Mouse (Mus musculus) urinary bladder, adult 18-20 months (tissue): ENCODE data around the gene Pfdn6.
A peak's percentile ranks its signal among the peaks of the same experiment; 100 is the strongest.
"Not testable (repeated sequence)": the region's sequence is repeated elsewhere in the genome, so short reads cannot be mapped to it uniquely, and the experiment has no call there.

Source experiments
- DNase-seq, 2 experiments: peaks; one replicate each; pipeline ENCODE4 v3.0.0; 2022; ENCODE audit warnings: low spot score in 2 of 2, mixed read lengths in 2 of 2

Pfdn6 gene

DNA sequence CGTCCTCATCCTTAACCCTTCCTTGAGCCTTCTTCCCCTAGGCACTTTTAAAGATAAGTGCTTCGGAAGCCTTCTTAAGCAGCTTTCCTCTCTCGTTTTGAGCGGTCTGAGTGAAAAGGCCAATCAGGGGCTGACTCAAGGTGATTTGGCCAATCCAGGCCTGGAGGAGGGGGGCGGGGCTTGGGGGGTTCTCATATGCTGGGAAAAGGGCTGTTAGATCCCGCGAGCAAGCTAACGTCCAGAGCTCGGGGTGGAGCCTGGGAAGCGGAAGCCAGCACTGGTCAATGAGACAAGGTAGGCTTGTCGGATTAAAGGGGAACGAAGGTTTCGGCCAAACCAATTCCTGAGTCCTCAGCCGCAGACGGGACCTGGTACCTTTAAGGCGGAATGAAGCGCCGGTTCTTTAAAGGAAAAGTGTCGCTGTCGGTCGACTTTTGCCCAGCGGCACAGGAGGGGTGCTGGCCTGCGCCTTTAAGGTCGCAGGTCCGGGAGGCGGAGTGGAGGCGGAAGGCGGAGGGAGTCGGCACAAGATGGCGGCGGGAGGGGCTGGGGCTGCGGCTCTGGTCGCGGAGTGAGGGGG lies 24.4 kb downstream of the Pfdn6 start, which contains the start of the genes Tapbp and Zbtb22:
TSS of gene Tapbp (plus strand) at position 229 of the 580 bp plus-strand sequence.
TSS of gene Zbtb22 (plus strand) at position 234 of the 580 bp plus-strand sequence.
- DNase-seq = peak; percentile 80 to 95

DNA sequence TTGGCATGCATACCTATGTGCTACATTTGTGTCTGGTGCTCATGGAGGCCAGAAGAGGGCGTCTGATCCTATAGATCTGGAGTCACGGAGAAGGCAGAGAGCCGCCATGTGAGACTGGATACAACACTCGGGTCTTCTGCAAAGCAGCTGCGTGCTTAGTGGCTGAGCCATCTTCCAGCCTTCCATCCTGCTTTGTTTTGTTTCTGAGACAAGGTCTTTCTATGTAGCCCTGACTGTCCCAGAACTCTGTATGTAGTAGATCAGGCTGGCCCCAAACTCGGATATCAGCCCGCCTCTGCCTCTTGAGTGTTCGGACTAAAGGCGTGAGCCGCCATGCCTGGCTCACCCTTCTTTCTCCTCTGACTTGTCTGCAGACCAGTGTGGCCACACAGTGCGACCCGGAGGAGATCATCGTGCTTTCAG lies 25.2 kb downstream of the Pfdn6 start:
- no peak for DNase-seq

DNA sequence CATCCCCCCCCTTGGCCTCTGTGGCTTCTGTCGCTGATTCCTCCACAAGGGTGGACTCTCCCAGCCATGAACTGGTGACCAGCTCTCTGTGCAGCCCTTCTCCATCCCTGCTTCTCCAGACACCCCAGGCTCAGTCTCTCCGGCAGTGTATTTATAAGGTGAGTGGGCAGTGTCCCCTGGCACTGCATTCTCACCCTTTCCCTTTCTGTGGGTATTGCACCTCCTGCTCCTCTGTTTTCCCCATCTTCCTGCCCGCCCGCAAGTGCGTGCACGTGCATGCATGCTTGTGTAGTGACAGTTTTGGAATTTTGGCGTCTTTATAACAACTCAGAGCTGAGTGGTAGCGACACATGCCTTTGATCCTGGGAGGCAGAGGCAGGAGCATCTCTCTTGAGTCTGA lies 26.2 kb downstream of the Pfdn6 start:
- DNase-seq = no peak

DNA sequence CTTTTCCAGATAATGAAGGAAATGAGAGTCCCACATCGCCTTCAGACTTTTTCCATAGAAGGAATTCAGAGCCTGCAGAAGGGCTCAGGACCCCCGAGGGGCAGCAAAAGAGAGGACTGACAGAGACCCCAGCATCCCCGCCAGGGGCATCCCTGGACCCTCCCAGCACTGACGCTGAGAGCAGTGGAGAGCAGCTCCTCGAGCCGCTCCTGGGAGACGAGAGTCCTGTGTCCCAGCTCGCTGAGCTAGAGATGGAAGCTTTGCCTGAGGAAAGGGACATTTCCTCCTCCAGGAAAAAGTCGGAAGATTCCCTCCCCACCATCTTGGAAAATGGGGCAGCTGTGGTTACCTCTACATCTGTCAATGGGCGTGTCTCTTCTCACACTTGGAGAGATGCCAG lies 26.9 kb downstream of the Pfdn6 start:
- no peak for DNase-seq

DNA sequence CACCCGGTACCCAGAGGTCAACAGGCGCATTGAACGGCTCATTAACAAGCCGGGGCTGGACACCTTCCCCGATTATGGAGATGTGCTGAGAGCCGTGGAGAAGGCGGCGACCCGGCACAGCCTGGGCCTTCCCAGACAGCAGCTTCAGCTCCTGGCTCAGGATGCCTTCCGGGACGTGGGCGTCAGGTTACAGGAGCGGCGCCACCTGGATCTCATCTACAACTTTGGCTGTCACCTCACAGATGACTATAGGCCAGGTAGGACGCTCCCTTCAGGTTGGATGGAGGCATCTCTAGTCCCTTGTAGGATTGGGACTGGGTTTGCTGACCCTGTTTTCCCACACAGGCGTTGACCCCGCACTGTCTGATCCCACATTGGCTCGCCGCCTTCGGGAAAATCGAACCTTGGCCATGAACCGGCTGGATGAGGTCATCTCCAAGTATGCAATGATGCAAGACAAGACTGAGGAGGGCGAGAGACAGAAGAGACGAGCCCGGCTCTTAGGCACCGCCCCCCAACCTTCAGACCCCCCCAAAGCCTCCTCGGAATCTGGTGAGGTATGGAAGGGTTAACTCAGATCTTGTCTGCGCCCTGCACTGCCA lies 28.2 kb downstream of the Pfdn6 start:
- no peak for DNase-seq

DNA sequence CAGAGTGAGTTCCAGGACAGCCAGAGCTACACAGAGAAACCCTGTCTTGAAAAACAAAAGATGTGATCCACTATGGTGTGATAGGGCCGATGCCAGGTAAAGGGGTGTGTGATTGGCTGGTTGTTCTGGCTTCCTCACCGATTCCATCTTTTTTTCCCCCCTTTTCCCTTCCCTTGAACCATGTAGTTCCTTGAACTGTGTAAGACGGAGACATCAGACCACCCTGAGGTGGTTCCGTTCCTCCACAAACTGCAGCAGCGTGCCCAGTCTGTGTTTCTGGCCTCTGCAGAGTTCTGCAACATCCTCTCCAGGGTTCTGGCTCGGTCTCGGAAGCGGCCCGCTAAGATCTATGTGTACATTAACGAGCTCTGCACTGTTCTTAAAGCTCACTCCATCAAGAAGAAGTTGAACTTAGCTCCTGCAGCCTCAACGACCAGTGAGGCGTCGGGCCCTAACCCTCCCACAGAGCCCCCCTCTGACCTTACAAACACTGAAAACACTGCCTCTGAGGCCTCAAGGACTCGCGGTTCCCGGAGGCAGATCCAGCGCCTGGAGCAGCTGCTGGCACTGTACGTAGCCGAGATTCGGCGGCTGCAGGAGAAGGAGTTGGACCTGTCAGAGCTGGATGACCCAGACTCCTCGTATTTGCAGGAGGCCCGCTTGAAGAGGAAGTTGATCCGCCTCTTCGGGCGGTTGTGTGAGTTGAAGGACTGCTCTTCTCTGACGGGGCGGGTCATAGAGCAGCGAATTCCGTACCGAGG lies 28.9 kb downstream of the Pfdn6 start:
- DNase-seq = no peak

DNA sequence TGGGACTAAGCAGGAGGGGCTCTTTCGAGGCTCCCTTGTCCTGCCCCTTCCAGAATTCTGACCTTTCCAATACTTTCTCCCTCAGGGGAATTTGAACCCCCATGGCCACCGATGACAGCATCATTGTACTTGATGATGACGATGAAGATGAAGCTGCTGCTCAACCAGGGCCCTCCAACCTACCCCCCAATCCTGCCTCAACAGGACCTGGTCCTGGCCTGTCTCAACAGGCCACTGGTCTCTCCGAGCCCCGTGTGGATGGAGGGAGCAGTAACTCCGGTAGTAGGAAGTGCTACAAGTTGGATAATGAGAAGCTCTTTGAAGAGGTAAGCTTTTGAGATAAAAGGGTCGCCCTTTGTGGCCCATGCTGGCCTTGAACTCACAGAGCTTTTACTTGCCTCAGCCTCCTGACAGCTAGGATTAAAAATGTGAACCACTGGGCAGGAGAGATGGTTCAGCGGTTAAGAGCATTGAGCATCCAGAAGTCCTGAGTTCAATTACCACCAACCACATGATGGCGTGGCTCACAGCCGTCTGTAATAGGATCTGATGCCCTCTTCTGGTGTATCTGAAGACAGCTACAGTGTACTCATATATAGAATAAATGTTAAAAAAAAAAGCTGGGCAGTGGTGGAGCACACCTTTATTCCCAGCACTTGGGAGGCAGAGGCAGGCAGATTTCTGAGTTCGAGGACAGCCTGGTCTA lies 29.6 kb downstream of the Pfdn6 start:
- no peak for DNase-seq

DNA sequence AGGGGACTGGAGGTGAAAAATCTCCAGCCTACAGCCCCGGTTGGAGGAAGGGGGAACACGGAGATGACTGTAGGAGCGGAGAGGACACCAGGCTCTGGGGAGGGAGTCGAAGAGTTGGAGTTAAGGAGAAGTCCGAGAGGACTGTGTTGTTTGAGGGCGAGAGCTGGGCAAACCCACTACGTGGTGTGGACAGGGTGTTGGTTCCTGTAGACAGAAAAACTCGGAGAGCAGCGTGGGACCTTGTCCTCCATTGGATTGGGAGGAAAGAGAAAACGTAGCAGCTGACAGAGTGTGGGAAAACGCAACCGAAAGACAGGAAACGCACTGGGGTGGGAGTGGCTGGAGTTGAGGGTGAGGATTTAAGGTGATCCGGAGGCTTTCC lies 30.3 kb downstream of the Pfdn6 start:
- peak in 1 of 2 experiments; percentile 63 for DNase-seq

DNA sequence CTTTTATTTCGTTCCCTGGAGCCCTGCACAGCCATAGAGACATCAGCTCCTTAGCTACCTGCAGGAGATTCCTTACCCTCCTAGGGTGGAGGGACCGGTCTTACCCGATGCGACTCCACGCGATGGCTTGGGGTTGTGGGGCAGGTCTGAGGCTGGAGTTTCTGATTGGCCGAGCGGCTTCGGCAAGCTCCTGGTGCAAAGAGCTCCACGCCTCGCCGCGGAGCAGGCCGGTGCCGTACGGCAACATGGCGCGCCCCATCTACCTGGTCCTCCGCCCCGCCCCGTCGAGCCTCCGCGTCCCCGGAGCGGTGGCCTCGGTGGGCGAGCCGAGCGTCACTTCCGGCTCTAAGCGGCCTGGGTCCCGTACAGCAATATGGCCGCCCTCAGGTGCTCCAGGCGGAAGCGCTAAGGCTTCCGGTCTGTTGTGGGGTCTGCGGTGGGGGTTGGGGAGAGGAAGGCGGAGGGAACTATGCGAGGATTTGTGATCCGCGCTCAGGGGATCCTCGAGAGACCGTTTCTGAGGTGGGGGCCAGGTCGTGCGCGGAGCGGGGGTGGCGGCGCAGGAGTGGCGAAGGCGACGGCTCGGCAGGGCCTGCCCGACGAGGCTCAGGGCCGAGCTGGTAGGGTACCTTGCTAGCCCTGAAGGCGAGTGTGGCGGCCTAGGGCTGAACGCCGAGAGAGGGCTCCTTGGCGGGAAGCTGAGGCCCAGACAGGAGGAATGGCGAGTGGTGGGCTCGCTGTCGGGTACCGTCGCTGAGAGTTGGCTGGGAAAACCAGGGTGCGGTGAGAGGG lies 30.9 kb downstream of the Pfdn6 start, which contains the start of gene Daxx:
TSS of gene Daxx (plus strand) at position 338 of the 792 bp plus-strand sequence.
- peak; percentile 98 to 99 for DNase-seq

DNA sequence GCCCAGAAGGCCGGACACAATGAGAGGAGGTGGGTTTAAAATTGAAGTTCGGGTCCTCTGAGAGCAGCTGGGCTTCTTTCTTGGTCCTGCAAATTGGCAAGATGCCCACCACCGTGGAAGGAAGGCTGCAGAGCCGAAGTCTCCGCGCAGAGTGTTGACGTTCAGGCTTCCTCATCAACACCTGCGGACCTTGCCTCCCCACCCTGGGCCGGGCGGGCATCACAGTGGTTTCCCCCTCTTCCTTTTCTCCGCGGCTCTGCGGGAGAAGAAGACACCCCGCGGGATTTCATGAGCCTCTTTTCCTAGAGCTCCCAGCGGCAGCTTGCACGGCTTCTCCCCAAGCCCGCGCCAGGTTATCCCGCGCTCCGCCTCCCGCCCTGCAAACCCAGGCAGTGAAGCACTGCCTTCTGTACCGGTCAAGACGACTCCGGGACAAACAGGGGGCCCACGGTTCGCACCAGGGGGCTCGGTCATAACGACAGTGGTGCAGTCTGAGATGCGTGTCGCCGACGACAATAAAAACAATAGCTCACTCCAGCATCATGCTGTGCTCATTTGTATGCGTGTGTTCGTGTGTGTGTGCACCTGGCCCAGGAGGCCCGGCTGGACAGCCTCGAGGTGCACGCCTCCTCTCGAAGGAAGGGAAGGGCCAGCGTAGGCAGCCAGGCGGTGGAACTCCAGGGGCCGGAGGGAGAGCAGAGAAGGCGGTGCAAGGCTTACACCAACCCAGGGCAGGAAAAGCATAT lies 31.6 kb downstream of the Pfdn6 start:
- DNase-seq = peak in 1 of 2 experiments; percentile 59

DNA sequence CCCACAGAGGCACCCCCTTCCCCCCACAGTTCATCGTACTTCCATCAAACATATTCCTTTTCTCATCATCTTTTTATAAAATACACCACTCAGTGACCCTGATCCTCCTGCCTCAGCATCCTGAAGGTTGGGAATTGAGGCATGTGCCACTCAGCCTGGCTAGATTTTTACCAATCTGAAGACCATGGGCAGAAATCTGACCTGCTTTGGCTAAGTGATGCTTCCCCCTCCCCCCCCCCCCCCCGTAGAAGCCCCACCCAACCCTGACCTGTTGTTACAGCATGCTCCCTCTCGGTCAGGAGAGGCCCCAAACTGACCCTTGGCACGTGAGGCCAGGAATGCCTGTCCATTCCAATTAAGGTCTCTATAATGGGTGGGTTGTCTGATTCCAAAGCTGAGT lies 35.3 kb downstream of the Pfdn6 start, which contains the start of gene Platr17:
TSS of gene Platr17 (plus strand) at position 301 of the 400 bp plus-strand sequence.
- DNase-seq = not testable (repeated sequence)

DNA sequence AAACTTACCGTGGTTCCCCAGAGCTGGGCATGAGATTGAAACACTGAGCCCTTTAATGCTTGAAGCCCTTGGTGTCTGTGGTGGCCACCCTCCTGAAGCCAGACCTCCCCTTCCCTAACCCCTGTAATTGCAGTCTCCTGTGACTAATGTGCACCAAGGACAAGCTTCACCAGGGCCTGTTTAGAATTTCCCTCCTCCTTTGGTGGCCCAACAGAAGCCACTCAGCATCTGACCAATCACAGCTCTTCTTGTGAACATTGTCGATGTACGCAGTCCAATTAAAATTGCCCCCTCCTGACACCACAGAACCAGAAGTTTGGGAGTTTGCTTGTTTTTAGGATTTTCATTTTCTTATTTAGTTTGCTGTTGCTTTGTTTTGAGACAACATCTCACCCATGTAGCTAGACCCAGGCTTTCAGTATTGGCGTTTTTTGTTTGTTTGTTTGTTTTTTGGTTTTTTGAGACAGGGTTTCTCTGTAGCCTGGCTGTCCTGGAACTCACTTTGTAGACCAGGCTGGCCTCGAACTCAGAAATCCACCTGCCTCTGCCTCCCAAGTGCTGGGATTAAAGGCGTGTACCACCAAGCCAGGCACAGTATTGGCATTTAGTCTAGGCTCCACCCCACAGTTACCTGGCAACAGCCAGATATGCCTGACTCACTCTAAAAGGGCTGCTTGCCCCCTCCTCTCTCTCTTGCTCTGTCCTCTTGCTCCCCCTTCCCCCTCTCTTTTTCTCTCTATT lies 36.1 kb downstream of the Pfdn6 start:
- not testable (repeated sequence) for DNase-seq

DNA sequence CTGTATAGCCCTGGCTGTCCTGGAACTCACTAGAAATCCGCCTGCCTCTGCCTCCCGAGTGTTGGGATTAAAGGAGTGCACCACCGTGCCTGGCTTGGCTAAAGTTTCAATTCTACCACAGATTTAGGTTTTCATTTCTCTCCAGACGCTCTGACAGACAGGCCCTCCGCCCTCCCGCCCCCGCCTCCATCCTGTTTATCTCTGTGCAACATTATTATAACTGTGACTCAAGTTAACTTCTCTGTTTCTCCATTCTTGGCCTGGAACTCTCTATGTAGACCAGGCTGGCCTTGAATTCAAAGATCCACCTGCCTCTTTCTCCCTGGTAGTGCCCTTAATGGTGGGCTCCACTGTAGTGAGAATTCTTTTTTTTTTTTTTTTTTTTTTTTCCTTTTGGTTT lies 37.7 kb downstream of the Pfdn6 start:
- no peak for DNase-seq

DNA sequence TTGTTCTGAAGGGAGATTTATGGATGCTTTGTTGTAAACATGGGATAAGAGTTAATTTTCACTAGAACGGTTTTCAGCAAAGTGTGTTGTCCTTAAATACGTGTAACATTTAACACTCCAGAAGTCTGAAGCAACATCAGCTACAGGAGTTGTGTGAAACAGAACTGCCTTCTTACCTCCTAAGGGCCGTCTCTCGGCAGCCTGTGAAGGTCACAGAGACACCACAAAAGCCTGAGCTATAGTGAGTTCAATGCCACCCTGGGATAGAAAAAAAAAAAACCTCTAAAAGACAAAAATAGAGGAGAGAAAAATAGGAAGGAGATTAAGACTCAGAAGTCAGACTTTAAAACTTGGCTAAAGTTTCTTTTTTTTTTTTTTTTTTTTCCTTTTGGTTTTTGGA lies 38.1 kb downstream of the Pfdn6 start:
- DNase-seq = no peak

DNA sequence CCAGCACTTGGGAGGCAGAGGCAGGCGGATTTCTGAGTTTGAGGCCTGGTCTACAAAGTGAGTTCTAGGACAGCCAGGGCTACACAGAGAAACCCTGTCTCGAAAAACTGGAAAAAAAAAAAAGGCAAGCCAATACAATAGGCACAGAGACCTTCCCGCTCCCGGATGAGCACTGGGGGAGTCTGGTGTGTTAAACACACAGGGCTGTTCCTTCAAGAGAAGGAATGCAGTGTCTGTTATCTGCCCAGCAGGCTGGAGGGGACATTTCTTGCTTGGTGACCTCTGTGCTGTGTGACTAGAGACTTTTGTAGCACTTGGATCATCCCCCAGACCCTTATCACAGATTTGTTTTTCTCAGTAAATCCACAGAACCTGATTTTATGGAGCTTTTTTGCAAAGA lies 38.5 kb downstream of the Pfdn6 start:
- no peak for DNase-seq

DNA sequence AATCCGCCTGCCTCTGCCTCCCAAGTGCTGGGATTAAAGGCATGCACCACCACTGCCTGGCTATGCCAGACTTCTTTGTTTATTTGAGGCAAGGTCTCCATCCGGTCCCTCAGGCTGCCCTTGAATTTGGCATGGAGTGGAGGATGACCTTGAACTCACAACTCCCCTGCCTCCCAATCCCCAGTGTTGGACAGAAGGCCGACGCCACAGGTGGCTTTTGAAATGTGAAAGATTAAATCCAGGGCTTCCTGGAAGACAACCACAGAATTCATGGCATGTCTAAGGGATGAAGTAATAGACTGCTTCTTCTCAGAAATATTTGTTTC lies 39.2 kb downstream of the Pfdn6 start:
- DNase-seq = no peak

DNA sequence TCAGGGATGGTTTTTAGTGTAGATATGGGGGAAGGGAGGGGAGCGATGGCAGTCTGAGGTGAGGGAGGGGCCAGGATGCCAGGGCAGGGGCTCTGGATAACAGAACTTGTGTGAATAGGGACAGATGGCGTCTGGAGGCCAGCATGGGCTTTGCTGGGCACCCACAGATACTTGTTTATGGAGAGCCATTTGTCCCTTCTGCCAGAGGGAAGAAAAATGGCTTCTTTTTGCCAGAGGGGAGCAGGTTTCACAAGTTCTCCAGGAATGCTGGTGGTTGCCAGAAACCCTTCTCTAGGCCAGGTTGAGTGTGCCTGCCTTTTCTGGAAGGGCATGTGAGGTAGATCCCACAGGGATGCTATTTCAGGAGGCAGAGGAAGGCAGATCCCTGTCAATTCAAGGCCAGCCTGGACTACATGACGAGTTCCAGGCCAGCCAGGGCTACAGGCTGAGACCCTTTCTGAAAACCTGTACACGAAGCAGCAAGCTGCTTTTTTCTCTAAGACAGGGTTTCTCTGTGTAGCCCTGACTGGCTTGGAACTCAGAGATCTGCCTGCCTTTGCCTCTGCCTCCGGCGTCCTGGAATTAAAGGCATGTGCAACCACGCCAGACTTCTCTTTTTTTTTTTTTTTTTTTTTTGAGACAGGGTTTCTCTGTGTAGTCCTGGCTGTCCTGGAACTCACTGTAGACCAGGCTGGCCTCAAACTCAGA lies 39.7 kb downstream of the Pfdn6 start:
- no peak for DNase-seq

DNA sequence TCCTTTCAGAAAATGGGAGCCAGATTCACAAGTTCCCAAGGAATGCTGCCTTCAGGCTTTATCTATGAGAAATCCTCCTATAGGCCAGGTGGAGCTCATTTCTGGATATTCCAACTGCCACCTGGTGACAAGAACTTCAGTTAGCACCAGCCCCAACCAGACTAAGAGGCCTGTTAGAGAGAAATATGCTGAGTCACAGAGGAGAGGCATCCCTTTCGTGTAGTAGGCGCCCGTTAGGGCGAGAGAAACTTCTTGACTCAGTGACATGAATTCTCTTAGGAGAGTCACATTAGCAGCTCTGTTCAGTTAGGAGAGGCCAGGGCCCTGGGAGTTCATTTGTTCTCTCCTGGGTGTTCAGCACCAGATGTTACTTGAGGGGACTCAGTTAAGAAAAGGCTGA lies 40.5 kb downstream of the Pfdn6 start:
- no peak for DNase-seq

DNA sequence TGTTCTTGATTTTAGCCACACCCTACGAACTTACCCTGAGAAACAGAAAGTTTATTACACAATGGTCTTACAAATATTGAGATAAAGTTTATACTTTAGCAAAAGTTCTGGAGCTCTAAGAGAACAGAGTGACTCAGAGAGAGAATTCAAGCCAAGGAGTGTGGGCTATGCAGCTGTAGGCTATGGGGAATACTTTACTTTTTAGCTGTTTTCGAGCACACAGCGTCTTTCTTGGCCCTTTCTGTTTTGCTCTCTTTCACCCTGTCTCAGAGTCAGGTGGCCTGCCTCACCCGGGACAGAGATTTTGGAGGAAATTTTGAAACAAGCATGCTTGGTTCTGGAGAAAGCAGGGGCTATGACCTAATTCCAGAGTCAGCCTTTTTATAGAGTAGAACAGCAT lies 42.0 kb downstream of the Pfdn6 start:
- not testable (repeated sequence) for DNase-seq
